Mouse (Mus musculus): ENCODE measurements at regions not wholly inside any gene's neighbourhood (a gene's known extent, or its start where the extent isn't known, plus 50 kb on each side); places are given as distances from the start of the nearest gene placed in this dataset.

GRCm38 (mm10) chr4:58613536-58613935 lies 59.8 kb upstream of the Lpar1 start:
- WGBS, result 42% methylated on average over 6 of the region's 6 CpGs
- no peak overlapping the region for H3K9ac ChIP-seq
- no peaks in the 10 kb centered on the region; the same call in 1 of the 2 replicates for H3K9me3 ChIP-seq (replicated peaks)
- H3K27me3 ChIP-seq (replicated peaks), result no peaks in the 10 kb centered on the region
- no peak overlapping the region for H3K27ac ChIP-seq (ENCODE audit: poor library complexity, severe bottlenecking)
- H3K36me3 ChIP-seq, result no peaks in the 10 kb centered on the region
- no peak for ATAC-seq (ENCODE audit: insufficient number of reproducible peaks, low FRiP score)
- H3K4me2 ChIP-seq, result no peak overlapping the region
- no peaks in the 10 kb centered on the region for H3K4me1 ChIP-seq (replicated peaks)
- no peak overlapping the region for H3K4me3 ChIP-seq

- H3K9me3 ChIP-seq (replicated peaks), result no peaks in the 10 kb centered on the region; the same call in 1 of the 2 replicates
- 66% methylated on average over 3 of the region's 3 CpGs for whole genome bisulfite sequencing
- ATAC-seq (ENCODE audit: insufficient number of reproducible peaks, low FRiP score), result no peak
- H3K4me1 ChIP-seq (replicated peaks), result no peaks in the 10 kb centered on the region
- no peaks in the 10 kb centered on the region for H3K27me3 ChIP-seq (replicated peaks)
- no peak overlapping the region for H3K4me2 ChIP-seq
- H3K36me3 ChIP-seq, result no peaks in the 10 kb centered on the region
- no peak overlapping the region for H3K27ac ChIP-seq (ENCODE audit: poor library complexity, severe bottlenecking)
- no peak overlapping the region for H3K9ac ChIP-seq
- H3K4me3 ChIP-seq, result no peak overlapping the region
Observed at GRCm38 (mm10) chr4:58613022-58613421, 59.3 kb upstream of the Lpar1 start.

GRCm38 (mm10) chr4:58607491-58607890 lies 53.8 kb upstream of the Lpar1 start:
- H3K36me3 ChIP-seq, result no peaks in the 10 kb centered on the region
- peaks cover 3% of the 10 kb centered on the region; the same call in 1 of the 2 replicates for H3K4me1 ChIP-seq (replicated peaks)
- H3K4me2 ChIP-seq, result no peak overlapping the region
- H3K9me3 ChIP-seq (replicated peaks), result no peaks in the 10 kb centered on the region; the same call in 1 of the 2 replicates
- H3K27ac ChIP-seq (ENCODE audit: poor library complexity, severe bottlenecking), result no peak overlapping the region
- no peaks in the 10 kb centered on the region for H3K27me3 ChIP-seq (replicated peaks)
- WGBS, result 74% methylated on average over 2 of the region's 2 CpGs
- H3K4me3 ChIP-seq, result no peak overlapping the region
- H3K9ac ChIP-seq, result no peak overlapping the region
- ATAC-seq (ENCODE audit: insufficient number of reproducible peaks, low FRiP score), result no peak

- no peak overlapping the region for H3K27ac ChIP-seq (ENCODE audit: poor library complexity, severe bottlenecking)
- H3K9ac ChIP-seq, result no peak overlapping the region
- WGBS, result 34% methylated on average over 3 of the region's 3 CpGs
- no peaks in the 10 kb centered on the region for H3K36me3 ChIP-seq
- peaks cover 3% of the 10 kb centered on the region; the same call in 1 of the 2 replicates for H3K4me1 ChIP-seq (replicated peaks)
- H3K4me3 ChIP-seq, result no peak overlapping the region
- H3K4me2 ChIP-seq, result no peak overlapping the region
- H3K9me3 ChIP-seq (replicated peaks), result no peaks in the 10 kb centered on the region; the same call in 1 of the 2 replicates
- H3K27me3 ChIP-seq (replicated peaks), result no peaks in the 10 kb centered on the region
- no peak for ATAC-seq (ENCODE audit: insufficient number of reproducible peaks, low FRiP score)
Observed at GRCm38 (mm10) chr4:58605941-58606340, 52.2 kb upstream of the Lpar1 start.
